Mouse (Mus musculus) gastrocnemius, postnatal 25 days (tissue): ENCODE data around the gene Map4. TPM values are rescaled to one million over a fixed set of nuclear protein-coding genes. Genes with fewer than 3 reads are reported as not detected.
A peak's percentile ranks its signal among the peaks of the same experiment; 100 is the strongest.
"Not testable (repeated sequence)": the region's sequence is repeated elsewhere in the genome, so short reads cannot be mapped to it uniquely, and the experiment has no call there.

Experiments
- DNase-seq: peaks from one replicate; pipeline ENCODE4 v3.0.0; 2022
- total RNA-seq, 2 experiments: library from RNA; stranded (reverse); gene quantifications; 1 replicate in 1 of 2; 2 replicates in 1 of 2; pipeline ENCODE4 v1.2.3; 2021

The Map4 gene
- total RNA-seq, 2 experiments from 2014 or later, result 426 to 444 TPM

GRCm38 (mm10) chr9:109929131-109929530 is 2.1 kb upstream of the Map4 start:
- no peak for DNase-seq

DNA sequence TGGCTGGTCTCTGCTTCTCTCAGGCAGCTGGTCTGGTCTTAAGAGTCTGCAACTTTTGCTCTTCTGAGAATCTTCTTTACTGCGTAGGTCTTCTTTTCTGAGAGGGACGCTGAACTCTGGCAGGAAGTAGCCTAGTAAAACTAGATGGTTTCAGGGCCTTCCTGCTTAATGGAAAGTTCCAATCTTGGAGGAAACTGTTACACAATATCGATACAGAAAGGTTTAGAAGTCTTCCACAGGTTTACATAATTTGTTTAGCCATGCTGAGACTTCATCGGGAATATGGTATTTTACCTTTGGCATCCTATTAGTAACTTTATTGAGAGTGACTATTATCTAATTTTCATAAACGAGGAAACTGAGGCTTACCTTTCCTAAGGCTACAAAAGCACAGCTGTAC is 1.2 kb upstream of the Map4 start:
- DNase-seq, result no peak

- DNase-seq, result no peak
Observed at GRCm38 (mm10) chr9:109930752-109931151, 508 bp upstream of the Map4 start.

DNA sequence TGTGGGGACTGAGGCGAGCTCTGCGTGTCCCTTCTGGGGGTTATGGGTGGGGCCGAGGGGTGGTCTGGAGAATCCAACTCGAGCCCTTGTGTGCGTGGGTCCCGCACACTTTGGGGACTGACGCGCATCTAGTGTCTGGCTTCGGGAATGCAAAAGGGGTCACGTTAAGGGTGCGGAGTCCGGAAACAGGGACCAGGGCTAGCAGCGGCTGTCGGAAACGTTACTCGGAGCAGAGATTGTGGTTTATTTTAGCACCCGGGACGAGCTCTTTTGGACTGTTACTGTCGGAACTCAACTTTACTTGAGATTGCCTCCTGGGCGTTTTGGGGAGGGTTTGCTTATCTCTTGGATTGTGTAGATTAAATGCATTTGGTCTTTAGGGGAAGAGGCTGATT is 1.1 kb downstream of the Map4 start:
- DNase-seq, result peak; percentile 31

DNA sequence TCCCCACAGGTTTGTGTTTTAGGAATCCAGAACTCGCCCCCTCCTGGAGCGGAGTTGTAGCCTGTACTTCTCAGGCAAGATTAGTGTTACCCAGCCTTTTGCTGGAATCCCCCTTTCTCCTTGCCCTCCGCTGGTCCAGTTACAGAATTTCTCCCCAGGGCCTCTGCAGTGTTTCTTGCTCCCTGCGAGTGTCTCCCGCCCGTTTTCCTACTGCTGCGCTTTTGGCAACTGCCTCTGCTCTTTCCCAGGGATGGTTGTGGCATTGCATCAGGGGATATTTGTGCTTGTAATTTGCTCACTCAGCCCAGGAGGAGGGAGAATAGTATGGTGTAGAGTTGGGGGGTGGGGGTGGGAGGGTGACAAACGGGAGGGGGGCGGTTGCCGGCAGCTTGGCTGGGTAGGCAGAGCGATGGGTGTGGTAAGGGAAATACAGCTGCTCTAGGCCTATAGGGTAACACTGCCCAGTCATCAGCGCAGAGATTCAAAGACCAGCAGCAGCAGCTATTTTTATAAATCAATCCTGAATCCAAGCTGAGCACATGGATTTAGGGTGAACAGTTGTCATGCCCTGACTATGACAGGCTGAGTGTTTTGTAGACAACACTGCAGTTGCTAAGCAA is 1.6 kb downstream of the Map4 start:
- DNase-seq, result peak; percentile 77

- no peak for DNase-seq
Observed at GRCm38 (mm10) chr9:109939401-109939800, 8.1 kb downstream of the Map4 start.

- DNase-seq, result no peak
Observed at GRCm38 (mm10) chr9:109942796-109943195, 11.5 kb downstream of the Map4 start.

DNA sequence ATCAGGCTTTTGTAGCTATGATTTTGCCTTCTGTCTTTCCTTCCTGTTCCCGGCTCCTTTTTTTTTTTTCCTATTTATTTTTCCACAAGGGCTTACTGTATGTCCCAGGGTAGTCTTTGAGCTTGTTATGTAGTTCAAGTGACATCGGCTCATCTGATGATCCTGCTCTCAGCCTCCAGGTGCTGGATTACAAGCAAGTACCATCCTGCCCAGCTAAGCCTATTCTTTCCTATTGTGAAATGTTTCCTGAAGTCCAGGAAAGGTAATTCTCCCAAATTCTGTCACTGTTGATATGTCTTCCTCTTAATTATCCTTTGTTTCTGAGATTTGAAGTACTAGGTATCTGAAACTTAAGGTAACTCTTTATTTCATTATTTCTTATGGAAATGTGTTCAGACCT is 13.5 kb downstream of the Map4 start:
- no peak for DNase-seq

- no peak for DNase-seq
Observed at GRCm38 (mm10) chr9:109948546-109948945, 17.3 kb downstream of the Map4 start.

- DNase-seq, result no peak
Observed at GRCm38 (mm10) chr9:109949801-109950200, 18.5 kb downstream of the Map4 start.

DNA sequence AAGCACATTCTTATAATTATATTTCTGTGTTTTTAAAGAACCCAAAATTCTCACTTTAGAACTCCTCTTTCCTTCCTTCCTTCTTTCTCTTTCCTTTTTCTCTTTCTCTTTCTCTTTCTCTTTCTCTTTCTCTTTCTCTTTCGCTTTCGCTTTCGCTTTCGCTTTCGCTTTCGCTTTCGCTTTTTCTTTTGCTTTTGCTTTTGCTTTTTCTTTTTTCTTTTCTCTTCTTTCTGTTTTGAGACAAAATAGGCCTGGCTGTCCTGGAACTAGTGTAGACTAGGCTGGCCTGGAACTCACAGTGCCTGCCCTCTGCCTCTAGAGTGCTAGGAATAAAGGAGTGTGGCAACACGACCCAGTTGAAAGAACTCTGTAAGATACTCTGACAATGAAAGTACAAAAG is 22.3 kb downstream of the Map4 start:
- no peak for DNase-seq

- no peak for DNase-seq
Observed at GRCm38 (mm10) chr9:109954631-109955030, 23.4 kb downstream of the Map4 start.

GRCm38 (mm10) chr9:109959456-109960150 is 28.3 kb downstream of the Map4 start:
- DNase-seq, result no peak

DNA sequence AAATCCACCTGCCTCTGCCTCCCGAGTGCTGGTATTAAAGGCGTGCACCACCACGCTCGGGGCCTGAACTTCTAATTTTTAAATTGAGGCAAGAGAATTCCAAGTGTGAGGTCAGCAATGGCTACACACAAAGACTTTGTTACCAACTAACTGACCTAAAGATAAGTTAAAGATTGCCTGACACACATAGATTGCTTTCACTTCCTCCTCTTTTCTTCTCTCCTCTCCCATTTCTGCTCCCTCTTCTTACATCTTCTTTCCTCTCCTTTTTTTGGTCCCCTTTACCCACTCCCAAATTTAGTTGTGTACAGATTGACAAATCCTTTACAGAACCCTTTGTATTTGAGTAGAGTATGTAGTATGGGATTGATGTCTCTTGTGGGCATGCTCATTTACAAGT is 29.3 kb downstream of the Map4 start:
- DNase-seq, result no peak

- no peak for DNase-seq
Observed at GRCm38 (mm10) chr9:109964761-109965160, 33.5 kb downstream of the Map4 start.

DNA sequence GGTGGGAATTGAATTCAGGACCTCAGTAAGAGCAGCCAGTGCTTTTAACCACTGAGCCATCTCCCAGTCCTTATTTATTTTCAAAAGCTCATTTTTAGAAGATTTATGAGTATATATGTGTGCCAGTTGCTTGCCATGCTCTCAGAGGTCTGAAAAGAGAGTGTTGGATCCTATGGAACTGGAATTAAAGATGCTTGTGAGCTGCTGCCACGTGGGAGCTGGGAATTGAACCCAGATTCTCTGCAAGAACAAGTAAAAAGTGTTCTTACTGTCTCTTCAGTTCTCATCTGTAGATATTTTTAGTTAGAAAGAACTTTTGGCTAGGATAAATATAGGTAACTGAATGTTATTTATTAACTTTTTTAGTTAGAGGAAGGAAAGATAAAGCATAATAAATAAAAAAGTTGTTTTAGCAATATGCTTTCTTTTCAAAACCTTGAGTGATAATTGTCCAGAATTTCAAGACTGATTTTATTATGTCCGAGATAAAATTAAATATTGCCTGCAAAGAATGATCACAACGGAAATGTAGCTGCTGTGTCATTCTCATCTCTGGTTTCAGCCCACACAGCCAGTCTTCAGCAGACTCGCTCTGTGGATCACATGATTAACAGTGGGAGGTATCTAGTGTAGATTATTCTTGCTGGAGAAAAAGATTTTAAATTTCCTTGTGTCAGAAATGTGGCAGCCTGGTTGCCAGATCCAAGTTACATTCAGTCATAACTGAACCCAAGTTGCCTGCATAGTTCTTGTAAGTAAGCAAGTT is 37.3 kb downstream of the Map4 start:
- DNase-seq, result no peak

DNA sequence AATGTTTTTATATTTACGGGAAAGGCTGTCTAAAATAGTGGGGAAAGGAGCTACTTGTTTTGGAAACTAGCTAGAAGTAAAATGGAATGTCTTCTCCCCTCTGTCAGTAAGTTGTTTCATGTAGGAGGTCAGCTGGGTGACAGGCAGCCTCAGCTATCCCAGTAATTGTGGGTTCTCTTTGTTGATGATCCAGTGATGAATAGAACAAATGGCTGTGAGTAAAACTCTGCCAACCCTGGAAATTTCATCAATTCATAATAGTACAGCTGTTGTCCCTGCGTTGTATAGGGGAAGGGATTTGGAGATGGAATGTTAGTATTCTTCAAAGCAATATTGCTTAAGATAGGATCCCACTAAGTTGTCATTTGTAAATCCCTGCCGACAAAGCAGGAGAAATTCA is 37.9 kb downstream of the Map4 start:
- no peak for DNase-seq

DNA sequence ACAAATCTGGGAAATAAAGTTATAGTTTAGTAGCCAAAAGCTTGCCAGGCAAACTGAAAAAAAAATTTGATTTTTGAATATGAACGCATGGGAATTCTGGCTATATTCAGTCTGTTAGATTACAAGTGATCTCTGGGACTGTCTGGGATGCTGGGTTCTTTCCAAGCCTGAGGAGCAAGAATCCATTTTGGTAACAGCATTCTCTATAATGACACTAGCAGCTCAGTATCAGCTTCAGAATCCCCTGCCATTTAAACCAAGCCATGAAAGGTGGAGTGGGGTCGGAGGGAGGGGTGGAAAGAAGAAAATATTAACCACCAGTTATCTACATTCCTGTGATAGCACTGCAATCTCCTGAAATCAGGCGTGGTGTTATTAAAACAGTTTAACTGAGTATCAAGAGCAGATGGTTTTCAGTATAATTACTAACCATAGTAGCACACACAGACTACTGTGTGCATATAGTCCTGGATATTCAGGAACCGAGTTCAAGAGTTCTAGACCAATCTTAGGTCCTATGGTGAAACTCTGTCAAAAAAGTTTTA is 38.6 kb downstream of the Map4 start:
- no peak for DNase-seq

DNA sequence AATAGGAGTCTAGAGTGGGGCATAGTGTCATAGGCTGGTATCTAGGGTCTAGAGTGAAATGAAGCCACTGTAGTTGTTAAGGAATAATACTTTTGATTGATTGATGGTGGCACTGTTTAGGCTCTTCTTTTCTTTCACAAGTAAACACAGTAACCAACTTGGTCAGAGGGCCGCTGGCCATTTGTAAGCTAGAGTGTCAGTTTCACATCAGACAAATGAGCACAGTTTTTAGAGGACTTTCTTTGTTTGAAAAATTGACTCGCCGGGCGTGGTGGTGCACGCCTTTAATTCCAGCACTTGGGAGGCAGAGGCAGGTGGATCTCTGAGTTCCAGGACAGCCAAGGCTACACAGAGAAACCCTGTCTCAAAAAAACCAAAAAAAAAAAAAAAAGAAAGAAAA is 40.5 kb downstream of the Map4 start:
- DNase-seq, result not testable (repeated sequence)

- DNase-seq, result not testable (repeated sequence)
Observed at GRCm38 (mm10) chr9:109980223-109980622, 49.0 kb downstream of the Map4 start.

- DNase-seq, result peak; percentile 63
Observed at GRCm38 (mm10) chr9:109985416-109985815, 54.2 kb downstream of the Map4 start.

- DNase-seq, result no peak
Observed at GRCm38 (mm10) chr9:109989084-109989483, 57.8 kb downstream of the Map4 start.

- no peak for DNase-seq
Observed at GRCm38 (mm10) chr9:109997441-109997840, 66.2 kb downstream of the Map4 start.
